Mouse (Mus musculus): ENCODE results near the gene Tenm3.

The Tenm3 gene

DNA sequence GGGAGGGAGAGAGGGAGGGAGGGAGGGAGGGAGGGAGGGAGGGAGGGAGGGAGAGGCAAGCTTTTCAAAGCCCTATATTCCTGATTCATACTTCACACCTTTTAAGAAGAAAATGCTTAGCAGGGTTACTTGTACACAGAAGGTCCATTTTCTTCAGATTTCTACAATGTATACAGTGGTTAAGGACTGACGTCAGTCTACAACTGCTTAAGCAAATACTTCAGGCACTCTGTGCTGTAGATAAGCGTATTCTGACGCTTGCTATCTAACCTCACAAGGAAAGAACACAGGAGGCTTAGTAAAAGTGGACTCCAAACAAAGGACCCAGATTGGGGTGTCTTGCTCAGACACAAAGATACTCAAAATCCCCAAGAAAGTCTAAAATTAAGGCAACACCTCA lies 34.6 kb downstream of the Tenm3 start:
- no peak for DNase-seq

DNA sequence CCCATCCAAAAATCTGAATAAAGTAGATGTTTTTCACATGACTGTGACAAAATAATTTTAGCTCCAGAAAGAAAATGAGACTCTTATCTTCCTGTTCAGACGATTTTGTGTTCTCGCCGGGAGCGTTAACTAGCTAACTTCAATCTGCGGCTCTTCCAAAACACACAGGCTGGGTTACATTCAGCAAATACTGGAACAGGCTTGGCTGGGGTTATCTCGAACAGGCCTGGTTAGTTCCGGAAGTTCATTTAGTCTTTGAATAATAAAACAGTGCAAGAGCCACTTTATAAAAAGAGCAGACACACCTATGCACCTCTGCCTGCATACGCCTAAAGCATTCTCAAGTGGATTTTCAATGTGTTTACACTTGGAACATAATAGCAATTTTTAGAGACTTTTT lies 40.7 kb downstream of the Tenm3 start:
- DNase-seq = no peak

DNA sequence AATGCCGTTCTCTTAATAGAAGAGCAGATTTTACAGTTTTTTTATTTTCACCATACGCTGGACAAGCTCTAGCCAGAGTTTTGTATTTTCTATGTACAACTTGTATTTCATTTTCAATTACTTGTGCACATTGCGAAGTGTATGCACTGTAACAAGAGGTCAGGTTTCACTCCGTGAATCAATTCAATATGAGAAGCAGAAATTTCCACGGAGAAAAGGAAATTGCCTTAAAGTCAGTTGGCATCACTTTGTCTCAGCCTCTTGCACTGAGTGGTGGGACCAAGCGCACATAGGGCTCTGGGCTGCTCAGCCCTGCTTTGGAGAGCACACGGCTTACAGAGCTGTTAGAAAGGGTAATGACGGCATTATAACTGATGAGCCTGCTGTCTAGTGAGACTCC lies 41.5 kb downstream of the Tenm3 start:
- DNase-seq = no peak

DNA sequence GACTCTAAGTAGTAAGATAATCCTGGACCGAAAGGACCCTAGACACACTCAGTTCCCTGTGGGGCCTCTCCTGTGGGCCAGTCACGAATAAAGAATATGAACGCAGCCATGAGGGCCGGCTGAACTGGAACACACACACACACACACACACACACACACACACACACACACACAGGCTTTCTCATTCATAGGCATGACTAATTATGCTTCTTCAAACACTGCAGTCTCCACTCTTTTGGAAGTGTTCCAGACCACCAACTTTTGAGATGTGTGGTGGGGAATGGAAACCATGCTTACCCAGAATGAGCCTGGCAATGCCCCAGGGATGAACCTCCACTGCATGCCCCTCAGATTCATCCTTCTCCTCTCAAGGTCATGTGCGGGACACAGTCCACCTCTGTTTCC lies 45.8 kb downstream of the Tenm3 start:
- no peak for DNase-seq

DNA sequence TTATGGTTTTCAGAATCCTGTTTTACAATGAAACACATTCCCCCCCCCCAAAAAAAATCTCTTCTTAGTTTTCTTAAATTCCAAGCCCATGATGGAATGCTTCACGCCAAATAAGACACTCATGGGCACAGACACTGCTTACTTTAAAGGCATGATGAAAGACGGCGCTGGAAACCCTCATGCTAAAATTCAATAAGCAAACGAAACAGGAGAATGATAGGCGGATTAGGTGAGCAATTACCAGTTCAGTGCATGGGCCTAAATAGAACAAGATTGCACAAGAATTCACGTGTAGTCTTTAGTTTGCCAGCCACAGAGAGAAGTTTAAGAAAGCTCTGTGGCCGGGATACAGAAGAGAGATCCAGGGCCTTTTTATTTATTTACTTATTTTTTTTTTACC lies 49.5 kb downstream of the Tenm3 start:
- DNase-seq = no peak

DNA sequence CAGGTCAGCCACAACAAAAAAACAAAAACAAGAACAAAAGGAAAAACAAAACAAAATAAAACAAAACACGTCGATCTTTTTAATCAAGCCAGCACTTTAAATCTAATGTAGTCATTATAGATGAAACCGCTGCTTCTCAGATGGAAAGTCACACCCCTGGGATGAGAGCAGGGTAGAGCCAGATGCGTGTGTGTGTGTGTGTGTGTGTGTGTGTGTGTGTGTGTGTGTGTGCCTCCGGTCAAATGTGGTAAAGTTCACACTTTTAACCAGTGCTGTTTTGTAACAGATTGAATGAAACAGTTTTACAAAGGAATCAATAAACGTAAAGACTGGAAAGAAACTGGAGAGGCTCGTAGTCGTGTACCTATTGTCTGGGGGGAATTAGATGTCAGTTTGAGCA lies 50.0 kb downstream of the Tenm3 start:
- no peak for DNase-seq

DNA sequence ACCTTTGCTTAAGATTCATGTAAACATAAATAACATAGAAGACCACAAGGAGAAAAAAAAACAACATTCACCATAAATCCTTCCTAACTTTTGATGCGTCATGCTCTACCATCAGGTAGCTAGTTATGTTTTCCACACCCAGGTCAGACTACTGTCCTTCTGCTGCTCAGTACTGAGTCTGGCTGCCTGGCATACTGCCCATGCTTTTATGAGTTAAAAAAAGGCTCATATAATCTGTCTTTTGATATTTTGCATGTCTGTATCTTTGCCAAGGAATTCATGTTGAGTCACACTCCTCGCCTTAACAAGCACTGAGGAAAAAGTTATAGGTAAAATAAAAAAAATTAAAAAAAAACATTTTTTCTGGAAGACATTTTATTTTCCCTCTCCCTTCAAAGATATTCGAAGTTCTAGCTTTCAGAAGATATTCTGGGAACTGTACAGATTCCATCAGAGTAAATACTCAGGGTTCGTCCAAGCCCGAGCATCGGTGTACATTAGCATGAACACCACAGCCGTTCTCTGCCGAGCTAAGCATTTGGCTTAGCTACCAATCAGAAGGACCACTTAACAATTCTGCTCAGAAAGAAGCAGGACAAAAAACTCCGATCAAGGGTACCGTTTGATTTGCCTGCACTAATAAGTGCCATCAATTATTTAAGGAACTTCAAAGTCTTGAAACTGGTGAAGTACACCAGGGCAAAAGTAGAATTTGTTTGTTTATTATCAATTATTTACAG lies 51.0 kb downstream of the Tenm3 start:
- DNase-seq = no peak

DNA sequence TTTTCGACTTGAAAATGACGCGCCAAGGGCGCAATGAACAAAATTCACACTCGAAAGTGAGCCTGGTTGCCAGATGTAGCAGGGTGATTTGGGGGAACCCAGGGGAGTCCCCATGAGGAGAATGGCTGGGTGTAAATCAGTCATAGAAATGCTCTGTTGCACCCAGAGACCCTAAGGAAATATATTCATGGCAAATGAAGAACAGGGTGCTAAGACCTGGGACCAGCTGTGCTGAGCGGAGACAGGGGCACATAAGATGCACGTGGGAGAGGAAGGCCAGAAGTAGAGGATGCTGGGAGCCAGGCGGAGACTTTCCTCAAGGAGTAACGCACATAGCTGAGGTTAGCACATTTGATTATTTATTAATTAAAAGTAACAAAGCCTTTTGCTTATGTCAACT lies 60.4 kb downstream of the Tenm3 start:
- DNase-seq = no peak

DNA sequence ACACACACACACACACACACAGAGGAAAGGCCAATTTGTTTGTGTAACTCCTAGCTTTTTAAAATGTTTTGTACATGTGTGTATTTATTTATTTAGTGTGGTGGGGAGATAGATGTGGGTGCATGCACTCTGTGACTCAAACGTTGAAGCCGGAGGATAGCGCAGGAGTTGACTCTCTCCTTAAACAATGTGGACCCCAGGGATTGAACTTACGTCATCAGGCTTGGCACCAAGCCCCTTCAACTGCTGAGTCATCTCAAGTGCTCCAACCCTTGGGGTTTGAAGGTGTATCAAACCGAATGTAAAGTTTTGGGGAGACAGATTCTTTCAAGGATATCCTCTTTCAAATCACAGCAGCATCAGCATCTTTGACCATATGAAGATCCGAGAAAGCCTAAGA lies 63.1 kb downstream of the Tenm3 start:
- no peak for DNase-seq

DNA sequence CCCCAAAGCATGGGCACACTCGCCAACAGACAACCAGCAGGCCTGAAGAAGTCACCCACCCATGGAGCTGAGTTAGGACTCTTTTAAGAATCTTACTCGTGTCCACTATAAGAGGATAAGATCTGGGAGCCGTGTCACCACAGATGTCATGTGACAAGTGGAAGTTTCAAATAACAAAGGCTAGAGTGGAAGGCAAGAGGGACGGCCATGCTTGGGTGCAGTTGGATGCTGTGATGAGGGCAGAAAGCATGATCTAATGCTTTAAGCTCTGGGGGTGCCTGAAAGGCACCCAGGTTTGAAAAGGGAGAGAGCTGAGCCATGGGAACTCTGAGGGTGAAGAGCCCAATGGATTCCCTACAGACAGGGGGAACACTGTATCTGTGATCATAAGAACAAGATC lies 64.6 kb downstream of the Tenm3 start:
- no peak for DNase-seq

DNA sequence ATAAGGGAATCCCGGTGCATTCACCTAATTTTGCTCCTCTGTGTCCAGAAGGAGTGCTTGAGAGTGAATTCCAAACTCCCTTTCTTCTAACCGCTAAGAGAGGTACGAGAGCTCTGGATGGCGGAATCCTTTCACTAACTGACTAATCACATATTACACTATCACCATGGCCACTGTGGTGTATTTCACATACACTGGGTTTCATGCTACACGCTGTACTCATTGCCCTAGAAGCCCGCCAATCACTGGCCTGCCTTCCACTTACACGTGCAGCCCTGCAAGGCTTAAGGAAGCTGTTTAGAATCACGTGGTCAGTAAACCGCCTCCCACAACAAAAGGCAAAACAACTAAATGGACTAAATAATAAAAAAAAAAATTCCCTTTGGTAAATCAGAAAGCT lies 67.7 kb downstream of the Tenm3 start:
- no peak for DNase-seq

DNA sequence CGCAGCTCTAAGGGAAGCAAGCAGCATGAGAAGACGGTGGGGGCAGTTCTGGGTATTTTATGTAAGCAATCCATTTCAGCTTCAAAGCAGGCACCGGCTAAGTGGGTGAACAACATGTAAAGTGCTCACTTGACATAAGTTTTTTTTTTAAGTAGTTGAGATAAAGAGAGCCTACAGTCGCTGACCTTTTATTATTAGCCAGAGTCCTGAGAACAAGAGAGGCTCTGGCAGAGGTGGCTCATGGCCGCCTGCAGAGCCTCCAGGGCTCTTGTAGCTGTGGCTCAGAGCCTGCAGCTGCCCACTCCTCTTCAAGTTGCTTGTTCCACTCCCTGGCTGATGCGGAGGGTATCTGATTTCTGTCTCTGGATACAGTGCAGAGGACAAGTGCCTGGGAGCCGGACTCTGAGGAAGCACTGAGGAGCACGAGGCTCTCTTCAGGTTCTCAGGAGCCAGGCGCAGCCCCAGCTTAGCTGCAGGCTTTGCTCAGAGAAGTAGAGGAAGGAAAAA lies 68.2 kb downstream of the Tenm3 start:
- no peak for DNase-seq

DNA sequence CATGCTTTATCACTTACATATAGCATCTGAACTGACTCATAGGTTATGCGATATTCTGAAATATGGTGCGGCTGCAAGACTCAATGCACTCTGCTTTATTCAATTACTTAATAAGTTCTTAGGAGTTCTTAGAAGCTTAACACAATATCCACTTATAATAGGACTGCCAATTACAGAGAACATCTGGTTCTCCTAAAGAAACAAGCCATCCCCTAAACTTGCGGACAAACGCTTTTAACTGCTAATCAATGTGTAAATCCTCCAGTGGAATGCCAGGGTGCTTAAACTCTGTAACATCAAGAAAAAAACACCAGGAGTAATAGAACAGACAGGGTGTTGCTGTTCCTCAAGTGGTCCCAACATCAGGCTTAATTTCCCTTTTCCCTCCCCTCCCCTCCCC lies 68.9 kb downstream of the Tenm3 start:
- no peak for DNase-seq

DNA sequence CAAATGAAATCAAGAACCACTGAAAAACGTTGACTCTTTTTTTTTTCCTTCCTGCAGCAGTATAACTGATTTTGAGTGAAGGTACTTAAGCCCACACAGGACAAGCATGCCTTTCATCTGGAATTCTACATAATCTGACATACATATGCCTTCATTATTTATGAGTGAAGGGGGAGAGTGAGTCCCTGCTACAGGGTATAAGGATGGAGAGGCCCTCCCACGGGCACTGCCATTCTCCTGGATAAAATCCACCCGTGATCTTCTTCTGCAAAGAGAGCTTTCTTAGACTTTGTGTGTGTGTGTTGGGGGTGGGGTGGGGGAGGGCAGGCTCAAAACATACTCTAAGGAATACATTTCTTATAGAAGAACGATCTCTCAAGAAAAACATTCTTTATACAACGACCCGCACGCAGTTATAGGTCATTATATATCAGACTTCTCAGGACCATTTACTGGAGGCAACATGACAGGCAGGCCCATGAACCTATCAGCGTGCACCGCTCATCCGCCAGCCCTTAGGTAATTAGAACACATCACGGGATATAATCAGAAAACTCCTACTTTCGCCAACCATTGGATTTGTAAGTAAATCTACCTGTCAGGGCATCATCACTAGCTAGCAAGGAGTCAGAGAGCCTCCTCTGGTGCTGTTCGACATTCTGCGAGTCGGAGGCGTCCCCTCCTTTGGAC lies 77.1 kb downstream of the Tenm3 start:
- no peak for DNase-seq

DNA sequence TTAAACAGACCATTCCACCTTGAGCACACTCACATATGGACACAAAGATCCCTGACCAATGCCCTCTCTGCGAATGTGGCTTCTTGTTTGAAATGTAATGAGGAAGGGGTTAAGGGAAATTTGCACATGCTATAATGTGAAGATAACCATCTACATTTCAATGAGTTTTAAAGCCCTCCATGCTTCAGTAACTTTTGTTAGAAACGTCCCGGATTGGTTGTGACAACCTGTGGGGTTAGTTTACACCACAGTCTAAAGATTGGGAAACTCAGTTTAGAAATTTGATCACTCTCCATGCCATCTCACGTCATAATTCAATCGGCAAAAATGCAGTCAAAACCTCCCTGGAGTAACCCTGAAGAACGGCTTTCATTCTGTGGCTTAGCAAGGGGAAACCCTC lies 78.5 kb downstream of the Tenm3 start:
- DNase-seq = no peak

DNA sequence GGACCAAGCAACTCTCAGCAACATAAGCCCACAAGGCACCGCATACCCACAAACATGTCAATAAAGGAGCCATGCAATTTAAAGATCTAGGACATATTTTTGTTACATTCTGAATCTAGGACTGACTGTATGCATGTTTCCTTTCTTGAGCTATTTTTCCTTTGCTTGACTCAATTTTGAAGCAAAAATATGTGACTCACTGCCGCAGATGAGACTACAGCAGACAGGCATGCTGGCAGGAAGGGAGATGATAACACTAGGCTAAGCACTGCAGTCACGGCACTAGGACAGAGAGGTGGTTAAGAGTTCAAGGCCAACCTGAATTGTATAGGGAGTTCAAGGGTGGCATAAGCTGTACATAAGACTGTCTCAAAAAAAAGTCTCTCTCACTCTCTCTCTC lies 79.7 kb downstream of the Tenm3 start:
- no peak for DNase-seq

DNA sequence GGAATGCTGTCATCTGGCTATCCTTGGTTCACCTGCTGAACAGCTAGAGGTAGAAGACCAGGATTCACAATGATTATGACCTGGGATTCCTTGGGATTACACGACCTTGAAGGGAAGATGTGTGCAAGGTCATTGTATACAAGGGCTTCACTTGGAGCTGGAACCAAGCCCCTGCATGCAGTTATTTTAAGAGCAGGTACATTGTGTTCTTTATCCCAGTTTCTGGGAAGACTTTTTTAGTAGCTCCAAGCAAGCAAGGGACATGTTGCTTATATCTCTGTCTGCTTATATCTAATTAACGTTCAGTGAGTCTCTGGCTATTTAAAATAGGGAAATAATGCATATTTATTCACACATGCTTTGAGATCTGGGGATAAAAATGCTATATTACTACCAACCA lies 86.9 kb downstream of the Tenm3 start:
- DNase-seq = no peak

DNA sequence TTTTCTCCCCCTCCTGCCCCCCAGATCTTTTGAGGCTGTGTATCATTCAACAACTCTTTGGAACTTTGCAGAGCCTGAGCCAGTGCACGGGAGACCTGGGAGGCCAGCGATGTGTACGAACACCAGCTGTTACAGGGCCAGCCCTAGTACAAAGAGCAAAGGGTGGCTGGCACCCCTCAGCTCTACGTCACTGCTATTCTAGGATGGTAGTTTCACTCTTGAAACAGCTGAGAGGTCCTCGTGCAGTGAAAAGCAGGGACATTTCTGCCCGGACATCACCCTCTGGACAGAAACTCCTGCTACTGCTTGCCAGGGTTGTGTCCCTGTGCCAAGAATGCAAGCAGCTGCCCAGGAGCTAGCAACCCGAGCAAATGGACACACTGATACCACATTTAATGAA lies 88.3 kb downstream of the Tenm3 start:
- DNase-seq = peak; percentile 55

DNA sequence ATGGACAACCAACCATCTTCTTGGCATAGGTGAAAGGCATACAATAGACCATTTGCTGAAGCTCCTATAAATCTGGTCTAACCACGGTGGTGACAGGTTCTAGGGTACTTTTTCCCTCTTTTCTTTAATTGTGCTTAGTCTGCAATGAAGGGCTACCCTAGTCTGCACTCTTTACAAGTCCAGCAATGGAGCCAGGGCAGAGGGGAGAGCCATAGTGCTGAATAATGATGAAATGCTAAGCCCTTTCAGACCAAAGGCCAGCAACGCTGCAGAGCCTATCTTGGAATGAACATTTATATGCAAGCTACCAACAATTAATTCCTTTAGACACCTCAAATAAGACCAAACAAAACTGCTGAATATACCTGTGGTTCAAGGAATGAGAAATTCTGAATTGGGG lies 88.8 kb downstream of the Tenm3 start:
- DNase-seq = no peak

DNA sequence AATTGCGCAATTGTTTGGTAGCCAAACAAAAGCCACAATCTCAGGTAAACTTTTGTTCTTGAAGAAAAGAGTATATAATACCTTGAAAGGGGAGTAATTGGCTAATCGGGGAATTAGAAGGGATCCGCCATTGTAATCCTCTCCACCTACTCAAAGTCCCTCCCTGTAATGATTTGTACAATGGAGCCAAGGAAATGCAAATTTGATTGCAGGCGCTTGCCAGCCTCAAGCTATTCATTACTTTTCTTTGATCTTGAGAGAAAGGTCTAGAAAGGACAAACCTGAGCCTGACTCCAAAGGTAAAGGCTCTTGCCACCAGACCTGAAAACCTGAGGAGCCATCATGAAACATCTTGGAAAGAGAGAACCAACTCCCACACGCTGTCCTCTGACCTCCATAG lies 91.8 kb downstream of the Tenm3 start:
- no peak for DNase-seq

DNA sequence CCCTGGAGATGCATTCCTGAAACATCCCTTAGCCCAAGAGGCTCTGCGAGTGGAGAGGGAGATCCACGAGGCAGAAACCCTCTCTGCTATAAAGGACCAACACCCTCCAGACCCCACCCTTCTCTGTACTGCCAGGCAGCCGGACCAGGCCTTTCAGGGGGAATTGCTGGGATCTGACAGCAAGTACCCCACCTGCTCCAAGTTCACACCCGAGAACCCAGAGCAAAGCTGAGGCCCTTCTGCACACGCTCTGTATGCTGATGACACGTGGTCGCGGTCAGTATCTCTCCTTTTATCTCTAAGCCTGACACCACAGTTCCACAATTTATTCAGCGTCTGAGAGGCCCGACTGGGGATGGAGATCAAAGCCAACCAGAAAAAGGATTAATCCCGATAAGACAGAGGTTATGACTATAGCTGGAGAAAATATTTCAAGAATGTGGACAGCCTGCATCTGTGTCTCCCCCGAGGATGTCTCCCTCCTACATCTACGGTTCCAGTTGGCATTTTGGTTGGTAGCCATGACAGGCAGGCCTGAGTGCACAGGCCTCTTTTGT lies 95.2 kb downstream of the Tenm3 start:
- no peak for DNase-seq

DNA sequence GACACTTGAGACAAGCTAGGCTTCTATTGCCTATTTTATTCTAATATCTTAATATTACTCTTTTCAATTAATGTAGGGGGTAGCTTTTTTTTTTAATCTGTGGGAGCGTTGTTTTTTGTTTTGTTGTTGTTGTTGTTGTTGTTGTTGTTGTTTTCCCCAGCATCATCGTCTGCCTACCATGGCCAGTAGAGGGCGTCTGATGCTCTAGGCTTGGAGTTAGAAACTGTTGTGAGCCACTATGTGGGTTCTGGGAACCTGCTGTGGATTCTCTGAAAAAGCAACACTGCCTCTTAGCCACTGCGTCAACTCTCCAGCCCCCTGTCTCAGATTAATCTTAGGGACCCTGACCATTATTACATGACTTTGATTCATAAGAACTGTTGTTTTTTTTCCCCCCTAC lies 99.8 kb downstream of the Tenm3 start:
- no peak for DNase-seq

DNA sequence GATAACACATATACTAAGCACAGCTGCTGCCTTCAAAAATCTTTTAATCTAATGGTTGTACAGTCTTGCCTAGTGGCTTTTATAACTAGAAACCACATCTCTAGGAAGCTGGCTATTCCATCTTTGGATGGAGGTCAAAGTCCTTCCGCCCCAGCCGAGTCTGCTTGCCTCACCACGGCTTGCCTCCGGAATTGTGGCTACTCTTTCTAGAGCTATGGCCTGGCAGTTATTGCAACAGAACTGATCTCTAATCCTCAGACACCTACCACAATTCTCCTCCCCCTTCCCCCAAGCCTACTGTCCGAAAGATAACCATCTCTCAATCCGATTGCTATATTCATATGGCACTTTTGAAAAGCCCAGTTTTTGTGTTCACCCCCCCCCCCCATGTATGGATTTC lies 101.0 kb downstream of the Tenm3 start:
- DNase-seq = no peak

DNA sequence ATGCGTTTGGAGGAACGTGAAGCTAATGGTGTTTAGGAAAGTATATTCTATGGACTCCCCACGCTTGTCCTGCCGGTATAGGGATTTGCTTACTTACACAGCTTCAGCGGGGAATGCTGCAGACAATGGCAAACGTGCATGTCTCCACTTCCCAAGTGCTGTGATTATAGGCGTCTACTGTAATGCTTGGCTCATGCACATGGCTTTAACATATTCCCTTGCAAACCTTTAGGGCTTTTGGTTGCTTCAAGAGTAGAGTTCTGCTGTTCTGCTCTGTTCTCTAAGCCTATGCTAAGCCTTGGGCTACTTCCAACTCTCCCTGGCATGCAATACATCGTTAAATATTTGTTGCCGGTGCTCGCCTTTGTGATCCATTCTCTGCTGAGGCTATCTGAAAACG lies 102.8 kb downstream of the Tenm3 start:
- no peak for DNase-seq

All from kidney, postnatal 14 days (tissue).